Mouse (Mus musculus): Measurements from ENCODE around the gene Lrig1. TPM values are rescaled to one million over a fixed set of nuclear protein-coding genes. Genes with fewer than 3 reads are reported as not detected.

Lrig1 gene
- total RNA-seq, 2 experiments from 2014 or later = 27.2 to 27.7 TPM

DNA sequence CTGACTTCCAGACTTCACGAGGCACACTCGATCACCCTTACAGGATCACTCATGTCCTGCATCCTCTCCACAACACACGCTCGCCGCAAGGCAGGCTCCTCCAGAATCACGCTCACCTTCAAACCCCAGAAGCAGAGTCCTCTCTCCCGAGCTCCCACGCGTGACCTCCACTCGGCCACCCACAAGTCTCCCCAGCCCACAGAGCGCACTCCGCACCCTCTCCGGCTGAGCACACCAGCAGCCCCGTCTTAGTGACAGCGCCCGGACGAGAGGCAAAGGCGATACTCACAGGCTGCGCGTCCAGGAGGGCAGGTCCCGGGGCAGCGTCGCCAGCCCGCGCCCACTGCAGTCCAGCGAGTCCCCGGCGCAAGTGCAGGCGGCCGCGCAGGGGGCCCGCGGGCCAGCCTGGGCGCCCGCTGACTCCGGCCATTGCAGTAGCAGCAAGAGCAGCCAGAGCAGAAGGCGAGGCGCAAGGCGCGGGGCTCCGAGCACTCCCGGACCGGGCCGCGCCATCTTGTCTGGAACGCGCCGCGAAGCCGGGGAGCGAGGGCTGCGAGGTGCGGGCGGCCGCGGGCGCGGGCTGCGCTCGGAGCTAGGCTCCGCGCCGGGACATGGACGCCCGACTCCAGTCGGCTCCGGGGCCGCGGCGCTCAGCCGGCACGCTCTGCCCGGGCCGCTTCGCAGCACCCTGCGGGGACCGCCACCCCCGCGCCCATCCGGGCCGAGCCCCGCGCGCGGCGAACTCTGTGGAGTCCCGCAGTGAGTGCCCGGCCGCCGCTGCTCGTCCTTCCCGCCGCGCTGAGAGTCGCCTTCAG is 578 bp downstream of the Lrig1 start:
- DNase-seq (ENCODE audit: low spot score in 2 of 2) = peak; percentile 22 to 67
- intact Hi-C loops (cut with DNase I) = loop anchor here (5.0 to 10.0 kb wide), 3 partner anchors 42 to 265 kb away; no protein-coding TSS in a partner anchor

DNA sequence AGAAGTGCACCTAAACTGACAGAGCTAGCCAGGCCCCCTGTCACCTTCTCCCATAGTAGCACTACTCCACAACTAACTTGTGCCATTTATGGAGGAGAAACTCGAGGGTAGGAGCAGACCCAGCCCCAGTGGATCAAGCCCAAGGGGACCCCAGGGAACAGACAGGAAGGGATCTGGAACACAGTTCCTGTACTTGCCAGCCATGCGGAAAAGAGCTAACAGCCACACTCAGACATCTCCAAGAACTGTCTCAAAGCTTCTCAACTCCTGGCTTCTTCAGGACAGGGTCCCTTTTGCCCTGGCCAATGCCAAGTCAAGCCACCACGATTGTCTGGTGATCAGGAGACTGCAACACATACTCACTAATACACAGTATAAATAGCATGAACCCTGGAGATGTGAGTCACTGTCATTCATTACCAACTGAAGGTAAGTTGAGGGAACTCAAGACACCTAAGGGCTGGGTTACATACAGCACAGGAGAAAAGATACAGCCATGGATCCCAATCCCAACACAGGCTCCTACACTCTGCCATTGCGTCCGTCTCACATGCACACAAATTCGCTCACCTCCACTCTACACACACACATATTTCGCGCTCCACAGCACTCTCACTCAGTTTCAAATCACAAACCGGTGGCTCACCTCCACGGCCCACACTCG is 1.3 kb downstream of the Lrig1 start:
- intact Hi-C loops (cut with DNase I) = loop anchor here (5.0 to 10.0 kb wide), 3 partner anchors 41 to 266 kb away; no protein-coding TSS in a partner anchor
- DNase-seq (ENCODE audit: low spot score in 2 of 2) = no peak

DNA sequence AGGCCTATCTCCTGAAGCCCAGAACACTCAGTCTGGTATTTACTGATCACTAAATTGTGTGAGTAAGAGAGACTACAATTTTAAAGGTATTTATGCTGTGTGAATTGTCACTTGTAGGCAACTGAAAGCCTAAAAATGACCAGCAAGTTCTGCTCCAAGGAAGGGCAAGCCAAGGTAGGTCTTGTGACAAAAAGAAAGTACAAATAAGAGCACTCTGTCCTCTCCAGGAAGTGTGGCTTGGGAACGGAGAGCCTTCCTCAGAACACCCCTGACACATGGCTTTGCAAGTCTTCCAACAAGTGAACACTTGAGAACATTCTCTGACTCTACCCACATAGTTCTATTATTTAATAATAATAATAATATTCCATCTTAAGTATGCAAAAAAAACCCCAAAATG is 2.5 kb downstream of the Lrig1 start:
- no peak for DNase-seq (ENCODE audit: low spot score in 2 of 2)
- intact Hi-C loops (cut with DNase I) = loop anchor here (5.0 to 10.0 kb wide), 3 partner anchors 40 to 267 kb away; no protein-coding TSS in a partner anchor

DNA sequence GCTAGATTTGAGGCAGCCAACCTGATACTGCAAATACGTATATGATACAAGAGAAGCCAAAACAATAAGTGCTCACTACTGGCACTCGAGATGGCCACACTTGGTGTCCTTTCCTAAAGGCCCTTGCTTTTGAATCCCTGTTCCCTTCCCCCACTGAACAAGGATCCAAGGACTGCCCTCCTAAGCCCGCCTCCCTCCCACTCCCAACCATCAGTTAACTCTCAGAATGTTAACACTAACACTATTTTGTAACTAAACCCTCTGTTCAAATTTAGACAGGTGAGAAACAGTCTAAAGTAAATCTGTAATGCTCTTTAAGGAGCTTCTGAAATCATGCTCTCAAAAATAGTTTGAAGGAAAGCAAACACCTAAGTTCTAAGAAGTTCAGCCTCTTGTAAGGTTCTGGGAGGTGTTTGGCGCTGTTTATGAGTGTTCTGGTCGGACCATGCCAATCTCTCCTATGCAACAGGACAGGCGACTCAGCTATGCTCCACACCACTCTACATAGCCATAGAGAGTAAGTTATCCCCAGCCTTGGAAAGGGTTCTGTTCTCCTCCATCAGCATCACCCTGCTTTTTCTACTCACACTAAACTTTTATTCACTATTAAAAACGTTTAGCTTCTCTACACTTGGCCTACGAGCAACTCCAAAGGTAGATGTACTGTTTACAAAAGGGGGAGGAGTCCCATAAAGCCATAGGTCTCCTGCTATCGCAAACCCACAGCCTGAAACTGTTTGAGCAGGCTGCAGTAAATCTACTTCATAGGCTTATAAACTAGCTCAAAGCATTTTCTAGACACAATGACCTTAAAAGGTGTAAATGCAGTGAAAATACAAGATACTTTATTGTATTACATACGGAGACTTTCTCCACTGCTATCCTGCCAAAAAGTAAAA is 3.5 kb downstream of the Lrig1 start:
- intact Hi-C loops (cut with DNase I) = loop anchor here (5.0 to 10.0 kb wide), 3 partner anchors 39 to 268 kb away; no protein-coding TSS in a partner anchor
- no peak for DNase-seq (ENCODE audit: low spot score in 2 of 2)

DNA sequence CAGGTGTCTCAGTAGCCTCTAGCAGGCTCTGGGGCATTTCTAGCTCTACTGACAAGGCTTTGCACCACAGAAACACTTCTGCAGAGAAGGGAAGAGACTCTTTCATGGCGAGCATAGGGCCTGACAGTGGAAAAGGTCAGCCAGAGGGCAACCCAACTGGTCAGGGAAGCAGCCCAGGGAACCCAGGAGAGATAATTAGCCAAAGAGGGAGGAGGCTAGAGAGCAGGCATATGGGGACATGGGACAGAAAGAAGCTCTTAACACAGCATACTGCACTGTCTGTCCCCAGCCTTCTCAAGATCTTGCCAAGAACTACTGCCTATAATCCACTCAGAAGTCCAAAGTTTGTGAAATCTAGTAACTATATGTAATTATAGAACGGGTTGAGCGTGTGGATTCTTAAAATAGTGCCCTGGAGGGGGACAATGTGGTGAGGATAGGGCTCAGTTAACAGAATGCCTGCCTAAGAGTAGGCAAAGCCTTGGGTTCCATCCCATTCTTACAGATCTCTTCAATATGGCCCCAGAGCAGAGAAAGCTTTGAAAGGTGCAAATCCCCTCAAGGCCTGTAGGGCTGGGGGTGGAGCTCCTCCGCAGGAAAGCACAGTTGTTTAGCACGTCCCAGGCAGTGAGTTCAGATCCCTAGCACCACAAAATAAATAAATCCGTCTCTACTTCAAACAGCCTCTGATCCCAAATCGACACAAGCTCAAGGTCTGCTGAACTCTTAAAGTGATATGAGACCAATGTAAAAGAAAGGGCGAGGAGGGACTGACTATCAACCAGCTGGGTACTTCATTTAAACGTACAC is 4.6 kb downstream of the Lrig1 start:
- intact Hi-C loops (cut with DNase I) = loop anchor here (5.0 to 10.0 kb wide), 3 partner anchors 38 to 269 kb away; no protein-coding TSS in a partner anchor
- no peak for DNase-seq (ENCODE audit: low spot score in 2 of 2)

DNA sequence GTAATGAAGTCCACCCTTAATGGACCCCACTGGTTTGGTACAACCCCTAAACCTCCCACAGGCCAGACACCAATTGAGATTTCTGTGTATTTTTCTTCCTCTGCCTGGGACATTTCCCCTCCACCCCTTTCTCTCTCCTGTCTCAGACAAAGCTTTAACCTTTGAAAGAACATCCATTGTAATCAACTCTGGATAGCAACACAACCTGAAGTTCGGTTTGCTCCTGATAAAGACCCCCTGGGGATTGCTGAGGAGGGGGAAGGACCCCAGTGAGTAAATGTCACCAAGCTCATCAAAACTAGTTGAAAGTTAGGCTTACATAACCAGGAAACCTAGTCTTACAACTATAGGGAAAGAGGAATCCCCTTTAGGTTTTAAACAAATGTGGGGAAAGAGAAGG is 5.5 kb downstream of the Lrig1 start:
- no peak for DNase-seq (ENCODE audit: low spot score in 2 of 2)
- intact Hi-C loops (cut with DNase I) = loop anchor here (10.0 kb wide), 1 partner anchor 270 kb away; no protein-coding TSS in a partner anchor

DNA sequence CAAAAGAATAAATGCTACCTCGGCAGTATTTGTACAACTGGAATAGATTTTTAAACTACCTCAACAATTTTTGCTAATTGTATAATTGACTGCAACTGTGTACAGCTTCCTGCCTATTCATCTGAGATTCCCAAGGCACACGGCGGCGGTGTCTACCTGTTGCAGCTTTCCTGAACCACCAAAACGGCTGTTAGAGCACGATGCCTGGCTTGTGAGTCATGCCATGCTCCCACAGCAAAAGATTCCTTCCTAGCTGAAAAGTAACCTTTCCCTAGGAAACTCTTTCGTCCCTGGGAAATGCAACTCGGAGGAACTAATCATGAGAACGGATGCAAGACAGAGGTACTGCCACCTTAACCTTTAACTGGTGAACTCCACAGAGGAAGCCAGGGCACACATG is 6.9 kb downstream of the Lrig1 start:
- DNase-seq (ENCODE audit: low spot score in 2 of 2) = no peak
- intact Hi-C loops (cut with DNase I) = loop anchor here (10.0 kb wide), 1 partner anchor 272 kb away; no protein-coding TSS in a partner anchor

DNA sequence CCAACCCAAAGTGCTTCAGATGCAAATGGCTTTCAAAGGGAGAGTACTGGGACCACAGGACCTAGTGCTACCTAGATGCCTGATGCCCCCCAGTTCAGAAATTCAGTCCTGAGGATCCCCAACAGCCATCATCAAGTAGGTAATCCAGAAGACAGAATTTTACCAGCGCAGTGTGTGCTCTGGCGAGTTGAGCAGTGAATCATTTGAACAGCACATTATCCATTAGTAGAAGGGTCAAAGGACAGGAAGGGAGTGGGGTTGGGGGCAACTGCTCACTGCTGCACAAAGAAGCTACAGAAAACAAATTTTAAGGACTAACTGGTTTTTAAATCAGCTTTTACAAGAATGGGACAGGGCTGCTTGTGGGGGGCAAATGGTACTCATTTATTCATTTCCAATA is 8.0 kb downstream of the Lrig1 start:
- no peak for DNase-seq (ENCODE audit: low spot score in 2 of 2)
- intact Hi-C loops (cut with DNase I) = loop anchor here (10.0 kb wide), 1 partner anchor 273 kb away; no protein-coding TSS in a partner anchor

DNA sequence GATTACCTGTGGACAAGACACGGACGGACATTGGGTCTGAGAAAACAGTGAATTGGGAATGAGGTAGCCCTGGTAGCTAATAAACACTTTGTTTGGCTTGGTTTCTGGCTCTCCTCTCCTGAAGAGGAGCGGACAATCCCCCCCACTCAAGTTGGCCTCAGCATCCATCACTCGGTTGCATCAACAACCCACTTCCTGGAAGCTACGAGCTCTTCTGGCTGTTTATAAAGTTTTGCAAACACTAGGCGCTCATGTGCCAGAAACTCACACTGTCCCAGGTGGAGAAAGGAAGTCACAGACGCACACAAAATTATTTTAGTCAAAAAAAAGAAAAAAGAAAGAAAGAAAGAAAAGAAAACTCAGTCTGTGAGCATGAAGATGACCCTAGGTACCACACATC is 9.7 kb downstream of the Lrig1 start:
- DNase-seq (ENCODE audit: low spot score in 2 of 2) = no peak
- intact Hi-C loops (cut with DNase I) = loop anchor here (10.0 kb wide), 1 partner anchor 275 kb away; no protein-coding TSS in a partner anchor

DNA sequence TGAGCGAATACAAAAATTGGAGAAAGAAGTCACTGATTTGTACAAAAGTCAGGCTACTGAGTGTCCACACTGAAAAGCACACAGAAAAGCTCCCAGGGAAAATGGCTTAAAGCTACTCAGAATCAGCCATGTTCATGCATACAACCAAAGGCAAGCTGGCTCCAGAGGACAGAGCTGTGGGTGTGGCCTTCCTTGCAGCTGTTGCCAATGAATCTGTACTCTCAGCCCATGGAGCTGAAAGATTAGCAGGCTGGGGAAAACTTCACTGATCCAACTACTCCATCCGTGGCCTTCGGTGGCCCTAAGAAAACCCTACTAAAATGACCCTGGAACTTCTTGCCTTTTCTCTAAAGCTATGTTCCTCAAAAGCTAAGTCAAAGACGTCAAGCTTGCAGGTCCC is 11.2 kb downstream of the Lrig1 start:
- intact Hi-C loops (cut with DNase I) = no loop called here
- no peak for DNase-seq (ENCODE audit: low spot score in 2 of 2)

DNA sequence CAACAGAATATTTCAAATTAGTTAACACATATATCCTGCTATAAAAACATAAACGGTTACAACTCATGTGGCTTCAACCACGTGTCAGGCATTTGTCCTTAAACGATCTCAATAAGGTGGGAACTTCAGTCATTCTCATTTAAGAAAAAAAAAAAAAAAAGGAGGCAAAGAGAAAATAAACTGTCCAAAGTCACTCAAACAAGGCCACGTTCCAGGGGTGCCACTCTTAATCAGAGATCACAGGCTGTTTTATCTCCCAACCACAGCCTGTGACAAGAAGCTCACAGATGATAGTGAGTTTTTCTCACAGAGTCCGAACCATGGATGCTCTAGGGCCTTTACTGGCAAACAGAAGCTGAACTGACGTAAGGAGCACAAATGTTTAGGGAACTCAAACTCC is 13.9 kb downstream of the Lrig1 start:
- no peak for DNase-seq (ENCODE audit: low spot score in 2 of 2)
- intact Hi-C loops (cut with DNase I) = no loop called here

DNA sequence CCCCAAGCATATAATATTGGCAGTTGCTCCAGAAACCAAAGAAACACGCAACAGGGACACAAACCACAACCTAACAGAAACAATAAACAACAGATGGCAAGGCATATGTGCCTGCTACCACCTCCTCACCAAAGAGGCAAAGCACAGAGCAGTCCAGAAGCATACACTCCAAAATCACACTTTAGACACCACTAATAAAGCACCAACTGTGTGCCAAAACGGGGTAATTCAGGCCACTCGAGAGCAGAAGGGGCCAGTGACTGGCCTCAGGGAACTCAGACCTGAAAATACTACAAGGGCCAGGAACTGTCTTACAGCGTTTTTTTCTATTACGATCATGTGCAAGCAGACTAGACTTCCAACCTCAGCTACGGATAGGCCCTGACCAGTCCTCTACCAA is 14.3 kb downstream of the Lrig1 start:
- no peak for DNase-seq (ENCODE audit: low spot score in 2 of 2)
- intact Hi-C loops (cut with DNase I) = no loop called here

DNA sequence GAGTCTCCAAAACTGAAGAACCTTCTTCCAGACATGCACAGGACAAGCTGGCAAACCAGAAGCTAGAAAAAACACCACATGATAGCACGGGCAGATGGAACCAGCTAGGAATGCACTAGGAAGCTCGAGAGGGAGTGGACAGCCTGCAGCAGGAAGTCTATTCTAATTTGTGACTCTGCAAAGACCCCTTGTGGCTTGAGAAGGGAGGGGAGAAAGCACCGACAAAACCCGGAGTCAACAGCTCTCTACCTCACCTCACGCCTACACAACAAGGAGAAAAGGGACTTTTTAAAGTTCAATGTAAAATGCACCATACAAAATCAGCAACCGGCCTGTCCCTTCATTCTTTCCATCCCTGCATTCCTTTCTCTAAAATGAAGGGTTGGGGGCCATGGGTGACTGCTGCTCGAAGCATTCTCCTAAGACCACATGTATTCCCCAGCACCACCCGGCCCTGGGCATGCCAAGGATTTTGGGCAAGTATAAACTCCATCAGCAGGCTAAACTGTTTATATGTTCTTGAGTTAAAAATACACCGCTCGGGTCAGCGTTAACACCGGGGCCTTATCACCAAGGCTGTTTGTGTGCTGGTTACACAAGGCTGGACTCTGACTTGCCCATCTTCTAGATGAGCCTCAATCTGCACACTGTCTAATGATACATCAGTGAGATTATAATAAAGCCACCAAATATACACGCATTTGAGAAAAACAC is 15.0 kb downstream of the Lrig1 start:
- no peak for DNase-seq (ENCODE audit: low spot score in 2 of 2)
- intact Hi-C loops (cut with DNase I) = no loop called here

DNA sequence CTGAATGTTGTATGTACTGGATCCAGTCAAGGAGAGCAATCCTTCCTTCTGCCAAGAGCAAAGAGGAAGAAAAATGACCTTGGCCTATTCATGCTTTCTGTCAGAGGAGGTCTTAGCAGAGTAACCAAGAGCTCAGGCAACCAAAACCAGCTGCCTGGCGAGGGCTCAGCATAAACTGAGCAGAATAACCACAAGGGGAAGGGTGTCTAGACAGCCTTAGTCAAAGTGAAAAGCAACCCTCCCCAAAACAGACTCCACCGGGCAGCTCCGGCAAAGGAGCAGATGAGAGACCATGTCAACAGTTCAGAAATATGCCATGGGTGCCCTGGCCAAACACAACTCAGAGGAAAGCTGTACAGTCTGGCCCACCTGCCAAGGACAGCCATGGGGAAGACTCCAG is 16.3 kb downstream of the Lrig1 start:
- intact Hi-C loops (cut with DNase I) = no loop called here
- DNase-seq (ENCODE audit: low spot score in 2 of 2) = no peak

DNA sequence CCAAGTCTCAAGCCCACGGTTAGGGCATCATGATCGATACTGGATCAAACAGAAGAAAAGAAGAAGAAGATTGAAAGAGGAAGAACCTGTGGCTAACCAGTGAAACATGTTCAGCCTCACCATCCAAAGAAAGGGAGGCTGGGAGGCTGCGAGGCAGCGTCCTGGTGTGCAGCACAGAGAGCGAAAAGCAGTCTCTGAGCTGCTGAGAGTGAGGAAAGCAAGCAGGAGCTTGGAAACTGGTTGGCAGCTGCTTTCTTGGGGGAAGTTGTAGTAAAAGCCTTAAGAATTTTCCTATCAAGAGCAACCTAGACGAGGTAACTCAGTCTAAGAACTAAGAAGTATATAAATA is 17.7 kb downstream of the Lrig1 start:
- intact Hi-C loops (cut with DNase I) = no loop called here
- no peak for DNase-seq (ENCODE audit: low spot score in 2 of 2)

DNA sequence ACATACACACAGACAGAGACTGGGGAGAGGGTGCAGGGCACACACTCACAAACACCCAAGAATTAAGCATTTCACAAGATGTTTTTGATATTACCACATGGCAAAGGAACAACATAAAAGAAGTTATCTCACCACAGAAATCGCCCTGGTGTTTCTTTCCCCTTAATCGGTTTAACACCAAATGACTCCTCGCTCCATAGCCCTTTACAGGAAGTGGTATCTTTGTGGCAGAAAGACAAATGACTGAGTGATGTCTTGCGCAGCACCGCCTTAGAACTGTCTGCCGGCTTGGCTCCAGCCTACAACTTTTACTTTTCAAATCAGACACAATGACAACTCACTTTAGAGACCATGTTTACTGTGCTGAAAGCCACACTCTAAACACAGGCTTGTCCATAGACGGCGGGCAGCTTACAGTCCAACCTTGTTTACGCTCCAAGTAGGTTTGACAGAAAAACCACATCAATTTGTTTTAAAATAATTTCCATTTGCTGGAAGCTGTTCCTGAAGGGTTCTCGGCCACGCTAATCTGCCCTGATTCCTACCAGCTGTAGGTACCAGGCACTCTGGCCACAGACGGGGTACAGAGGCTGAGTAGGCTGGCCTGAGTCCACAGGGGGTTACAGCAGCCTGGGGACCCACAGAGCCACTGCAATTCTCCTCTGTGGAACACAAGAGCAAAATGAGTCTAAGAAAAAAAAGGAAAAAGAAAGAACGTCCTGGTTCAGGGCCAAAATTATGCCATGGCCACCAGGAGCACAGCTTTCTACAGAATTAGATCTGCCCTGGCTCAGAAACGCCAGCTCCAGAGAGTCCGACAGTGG is 18.3 kb downstream of the Lrig1 start:
- intact Hi-C loops (cut with DNase I) = no loop called here
- no peak for DNase-seq (ENCODE audit: low spot score in 2 of 2)

DNA sequence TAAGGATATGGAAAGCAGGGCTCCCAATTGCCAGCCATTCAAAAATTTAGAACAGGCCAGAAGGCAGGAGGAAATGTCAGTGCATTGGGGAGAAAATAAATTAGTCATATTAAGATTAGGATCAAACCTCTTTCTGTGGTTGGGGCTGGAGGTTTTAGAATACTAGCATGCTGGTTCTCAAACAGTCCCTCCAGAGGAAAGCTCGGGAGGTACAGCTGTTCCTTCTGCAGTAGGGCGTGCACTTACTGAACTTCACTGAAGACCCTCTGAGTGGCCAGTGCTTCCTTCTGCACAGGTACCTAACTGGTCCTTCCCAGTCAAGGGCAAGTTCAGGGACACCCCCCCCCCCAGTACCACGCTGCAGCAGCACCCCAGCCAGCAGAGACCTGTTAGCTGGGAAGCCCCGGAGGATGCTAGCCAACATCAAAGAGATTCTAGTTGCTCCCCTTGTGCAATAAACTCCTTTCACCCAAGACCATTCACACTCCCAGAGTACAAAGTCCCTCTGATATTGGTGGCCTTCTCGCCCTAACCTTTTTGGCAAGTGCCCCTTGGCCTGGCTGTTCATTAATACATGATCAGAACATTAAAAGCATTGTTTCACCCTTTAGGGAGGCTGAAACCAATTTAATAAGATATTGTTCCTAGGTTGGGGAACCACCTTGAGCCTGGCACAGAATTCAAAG is 19.1 kb downstream of the Lrig1 start:
- intact Hi-C loops (cut with DNase I) = no loop called here
- no peak for DNase-seq (ENCODE audit: low spot score in 2 of 2)
